In genomic region chr3:103904705-103905104, GRCm38 (mm10) we compare ENCODE assay signal across 8 mouse cellular contexts. TPM values are rescaled to one million over a fixed set of nuclear protein-coding genes. Genes with fewer than 3 reads are reported as not detected.
DNase-seq lines count a peak whose midpoint lies in the region; ATAC-seq and TF ChIP-seq lines count a peak whose summit lies in the region.

No protein-coding gene starts in this region.

- H3K4me2 ChIP-seq in hindbrain, postnatal 0 days (ENCODE audit: low read depth, low read length), result no peak overlapping the region
- H3K4me2 ChIP-seq in hindbrain, embryonic 12.5 days (replicated peaks), result no peak overlapping the region
- no peak overlapping the region for H3K4me2 ChIP-seq in heart, postnatal 0 days (ENCODE audit: low read depth, low read length)

- H3K9me3 ChIP-seq in hindbrain, postnatal 0 days (ENCODE audit: low read length), result no peaks in the 10 kb centered on the region
- H3K9me3 ChIP-seq in hindbrain, embryonic 12.5 days (replicated peaks), result no peaks in the 10 kb centered on the region
- no peaks in the 10 kb centered on the region for H3K9me3 ChIP-seq in heart, postnatal 0 days (replicated peaks; ENCODE audit: control insufficient read depth, low read length)

- H3K9ac ChIP-seq in hindbrain, postnatal 0 days (replicated peaks; ENCODE audit: low read length), result no peak overlapping the region
- H3K9ac ChIP-seq in hindbrain, embryonic 12.5 days, result no peak overlapping the region
- H3K9ac ChIP-seq in heart, postnatal 0 days (replicated peaks; ENCODE audit: low read depth, low read length), result no peak overlapping the region

- no peak overlapping the region for H3K27ac ChIP-seq in hindbrain, postnatal 0 days
- no peak overlapping the region for H3K27ac ChIP-seq in hindbrain, embryonic 12.5 days
- H3K27ac ChIP-seq in heart, postnatal 0 days (ENCODE audit: low read depth), result no peak overlapping the region

- no peak for ATAC-seq in hindbrain, postnatal 0 days
- no peak for ATAC-seq in hindbrain, embryonic 12.5 days (ENCODE audit: low FRiP score)
- no peak for ATAC-seq in heart, postnatal 0 days (ENCODE audit: insufficient read depth, low read depth)
- ATAC-seq in monocyte, adult 5-6 weeks (replicated peaks; ENCODE audit: insufficient number of reproducible peaks, low FRiP score, low TSS enrichment, poor library complexity, severe bottlenecking), result peak; percentile 80; the same call in 1 of the 2 replicates

- 86% methylated on average over 1 of the region's 1 CpGs for WGBS in hindbrain, postnatal 0 days
- WGBS in hindbrain, embryonic 12.5 days, result 88% methylated on average over 1 of the region's 1 CpGs
- 74% methylated on average over 1 of the region's 1 CpGs for WGBS in heart, postnatal 0 days

- TF ChIP-seq EP300 in heart, postnatal 0 days (IDR thresholded peaks at IDR 0.05; ENCODE audit: low read depth), result no peak

- DNase-seq in hindbrain, postnatal 0 days (ENCODE audit: low spot score), result peak; percentile 27
- peak; percentile 74 for DNase-seq in CD4-positive, CD25-positive, alpha-beta regulatory T cell, adult 2 months (ENCODE audit: low read depth, low spot score)
- peak; percentile 26 for DNase-seq in adrenal gland, postnatal 25 days
- DNase-seq in heart, postnatal 0 days (ENCODE audit: low spot score), result no peak
- DNase-seq in layer of hippocampus, adult 9-10 months (ENCODE audit: low spot score), result no peak
- DNase-seq in layer of hippocampus, adult 11-12 months (ENCODE audit: low spot score), result no peak

- no peak overlapping the region for H3K4me3 ChIP-seq in hindbrain, postnatal 0 days (ENCODE audit: low read length)
- H3K4me3 ChIP-seq in hindbrain, embryonic 12.5 days, result no peak overlapping the region
- H3K4me3 ChIP-seq in heart, postnatal 0 days (ENCODE audit: low read depth, low read length), result no peak overlapping the region

- no peaks in the 10 kb centered on the region for H3K4me1 ChIP-seq in hindbrain, postnatal 0 days (ENCODE audit: insufficient read depth, low read length)
- no peaks in the 10 kb centered on the region for H3K4me1 ChIP-seq in hindbrain, embryonic 12.5 days
- H3K4me1 ChIP-seq in heart, postnatal 0 days (ENCODE audit: control insufficient read depth, insufficient read depth), result no peaks in the 10 kb centered on the region

- peak; percentile 55 for TF ChIP-seq CTCF in hindbrain, postnatal 0 days (IDR thresholded peaks at IDR 0.05; ENCODE audit: low read depth)
- TF ChIP-seq CTCF in heart, postnatal 0 days (IDR thresholded peaks at IDR 0.05; ENCODE audit: low read depth), result peak; percentile 59

- no peaks in the 10 kb centered on the region for H3K27me3 ChIP-seq in hindbrain, postnatal 0 days (ENCODE audit: insufficient read depth, low read length)
- no peaks in the 10 kb centered on the region for H3K27me3 ChIP-seq in hindbrain, embryonic 12.5 days
- H3K27me3 ChIP-seq in heart, postnatal 0 days (ENCODE audit: control insufficient read depth, insufficient read depth, low read length), result no peaks in the 10 kb centered on the region

- no peaks in the 10 kb centered on the region for H3K36me3 ChIP-seq in hindbrain, postnatal 0 days (ENCODE audit: insufficient read depth, low read length)
- H3K36me3 ChIP-seq in hindbrain, embryonic 12.5 days, result no peaks in the 10 kb centered on the region
- H3K36me3 ChIP-seq in heart, postnatal 0 days (replicated peaks; ENCODE audit: control insufficient read depth, insufficient read depth, low read length), result no peaks in the 10 kb centered on the region

RNA-seq across cellular contexts. Expression of gene Rsbn1, which starts 9.2 kb away (rescaled TPM):
- total RNA-seq in hindbrain, postnatal 0 days (2014; rRNA removed), result 23.1 and 28.2 TPM in 2 replicates
- 17.7 and 19.1 TPM in 2 replicates for polyA plus RNA-seq in hindbrain, postnatal 0 days (2015; fragmentation: Nextera tagmentation; extraction: Ambion mirVana)
- 23.8 and 27.6 TPM in 2 replicates for polyA plus RNA-seq in hindbrain, embryonic 12.5 days (2016; fragmentation: Nextera tagmentation; extraction: Ambion mirVana)
- total RNA-seq in adrenal gland, postnatal 25 days (2021), result 17.7 and 20.2 TPM in 2 replicates
- 5.2 and 7.9 TPM in 2 replicates for total RNA-seq in heart, postnatal 0 days (2014; rRNA removed; ENCODE audit: low replicate concordance)
- 4.7 and 4.8 TPM in 2 replicates for polyA plus RNA-seq in heart, postnatal 0 days (2015; fragmentation: Nextera tagmentation; extraction: Ambion mirVana)
- total RNA-seq in monocyte, adult 5-6 weeks (2017), result 39.6 to 51.5 TPM (median 41.7 TPM) in 3 replicates

RNA-seq across cellular contexts. Expression of gene Ptpn22, which starts 45.1 kb away (rescaled TPM):
- 0.31 and 4.3 TPM in 2 replicates for total RNA-seq in hindbrain, postnatal 0 days (2014; rRNA removed)
- polyA plus RNA-seq in hindbrain, postnatal 0 days (2015; fragmentation: Nextera tagmentation; extraction: Ambion mirVana), result 0.40 and 0.53 TPM in 2 replicates
- 0.27 and 0.51 TPM in 2 replicates for polyA plus RNA-seq in hindbrain, embryonic 12.5 days (2016; fragmentation: Nextera tagmentation; extraction: Ambion mirVana)
- 1.1 TPM in 1 of 2 replicates, not detected in the other for total RNA-seq in adrenal gland, postnatal 25 days (2021)
- 0.11 TPM in 1 of 2 replicates, not detected in the other for total RNA-seq in heart, postnatal 0 days (2014; rRNA removed; ENCODE audit: low replicate concordance)
- 0.77 and 0.84 TPM in 2 replicates for polyA plus RNA-seq in heart, postnatal 0 days (2015; fragmentation: Nextera tagmentation; extraction: Ambion mirVana)
- 145 to 249 TPM (median 169 TPM) in 3 replicates for total RNA-seq in monocyte, adult 5-6 weeks (2017)

Comparison
In these comparisons a context has a peak if more than half of its experiments do, and no peak if none do; other contexts are left out.
1. DNase-seq: peak in hindbrain, postnatal 0 days (single experiment), CD4-positive, CD25-positive, alpha-beta regulatory T cell, adult 2 months (single experiment) and adrenal gland, postnatal 25 days (single experiment); none in heart, postnatal 0 days (single experiment), layer of hippocampus, adult 9-10 months (single experiment) and layer of hippocampus, adult 11-12 months (single experiment).
2. RNA of gene Ptpn22, which starts 45.1 kb away (total RNA-seq): 145 to 249 TPM in monocyte, adult 5-6 weeks; 1.1 TPM in adrenal gland, postnatal 25 days, 0.31 to 4.3 TPM in hindbrain, postnatal 0 days and 0.11 TPM in heart, postnatal 0 days; every median in the first group is over 10 times any median in the second.